Mouse (Mus musculus): ENCODE results near the gene Nap1l1. TPM values are rescaled to one million over a fixed set of nuclear protein-coding genes. Genes with fewer than 3 reads are reported as not detected.

Gene Nap1l1
- total and polyA plus RNA-seq, 2 experiments from 2014 or later: 15.5 to 64.2 TPM

GRCm38 (mm10) chr10:111515071-111516010, 42.3 kb downstream of the Nap1l1 start:
- Histone ChIP-seq H3K9ac (replicated peaks; ENCODE audit: low read depth, low read length) (no peak overlapping the region), H3K9me3 (replicated peaks; ENCODE audit: control insufficient read depth, low read length) (no peaks in the 10 kb centered on the region), H3K27me3 (ENCODE audit: control insufficient read depth, insufficient read depth, low read length) (no peaks in the 10 kb centered on the region), H3K27ac (ENCODE audit: low read depth) (peak overlapping the region; percentile 51; the same call in 1 of the 2 replicates), H3K4me3 (ENCODE audit: low read depth, low read length) (no peak overlapping the region), H3K4me2 (ENCODE audit: low read depth, low read length) (0 out of 2 replicates have a peak overlapping the region, but pooled peaks have one; percentile 26), H3K36me3 (replicated peaks; ENCODE audit: control insufficient read depth, insufficient read depth, low read length) (no peaks in the 10 kb centered on the region), H3K4me1 (ENCODE audit: control insufficient read depth, insufficient read depth) (peaks cover 17% of the 10 kb centered on the region)
- no peak for ATAC-seq (ENCODE audit: insufficient read depth, low read depth)
- 68% methylated on average over 17 of the region's 17 CpGs for WGBS
- TF ChIP-seq EP300 (IDR thresholded peaks at IDR 0.05; ENCODE audit: low read depth): no peak
- no peak for TF ChIP-seq CTCF (IDR thresholded peaks at IDR 0.05; ENCODE audit: low read depth)
- DNase-seq (ENCODE audit: low spot score): no peak

- DNase-seq (ENCODE audit: low spot score): peak; percentile 77
- H3K4me1 ChIP-seq (ENCODE audit: control insufficient read depth, insufficient read depth): peaks cover 21% of the 10 kb centered on the region
These were observed 43.2 kb downstream of the Nap1l1 start for GRCm38 (mm10) chr10:111516172-111516588.

GRCm38 (mm10) chr10:111516804-111517436, 43.9 kb downstream of the Nap1l1 start:
- 82% methylated on average over 8 of the region's 8 CpGs for WGBS
- Histone ChIP-seq H3K4me3 (ENCODE audit: low read depth, low read length) (no peak overlapping the region), H3K27ac (ENCODE audit: low read depth) (peak overlapping the region; percentile 46; the same call in 1 of the 2 replicates), H3K4me1 (ENCODE audit: control insufficient read depth, insufficient read depth) (peaks cover 26% of the 10 kb centered on the region), H3K4me2 (ENCODE audit: low read depth, low read length) (no peak overlapping the region), H3K9ac (replicated peaks; ENCODE audit: low read depth, low read length) (no peak overlapping the region), H3K36me3 (replicated peaks; ENCODE audit: control insufficient read depth, insufficient read depth, low read length) (no peaks in the 10 kb centered on the region), H3K27me3 (ENCODE audit: control insufficient read depth, insufficient read depth, low read length) (no peaks in the 10 kb centered on the region), H3K9me3 (replicated peaks; ENCODE audit: control insufficient read depth, low read length) (no peaks in the 10 kb centered on the region)
- DNase-seq (ENCODE audit: low spot score): no peak
- TF ChIP-seq CTCF (IDR thresholded peaks at IDR 0.05; ENCODE audit: low read depth) (no peak), EP300 (IDR thresholded peaks at IDR 0.05; ENCODE audit: low read depth) (no peak)
- ATAC-seq (ENCODE audit: insufficient read depth, low read depth): no peak

More at GRCm38 (mm10) chr10:111516172-111516588, 43.2 kb downstream of the Nap1l1 start:
- Histone ChIP-seq H3K4me3 (ENCODE audit: low read depth, low read length) (no peak overlapping the region), H3K36me3 (replicated peaks; ENCODE audit: control insufficient read depth, insufficient read depth, low read length) (no peaks in the 10 kb centered on the region), H3K9me3 (replicated peaks; ENCODE audit: control insufficient read depth, low read length) (no peaks in the 10 kb centered on the region), H3K27me3 (ENCODE audit: control insufficient read depth, insufficient read depth, low read length) (no peaks in the 10 kb centered on the region), H3K27ac (ENCODE audit: low read depth) (peak overlapping the region; percentile 51; the same call in 1 of the 2 replicates), H3K9ac (replicated peaks; ENCODE audit: low read depth, low read length) (no peak overlapping the region), H3K4me2 (ENCODE audit: low read depth, low read length) (peak overlapping the region; percentile 26; the same call in 1 of the 2 replicates)
- peak; percentile 54 for ATAC-seq (ENCODE audit: insufficient read depth, low read depth)
- no peak for TF ChIP-seq EP300 (IDR thresholded peaks at IDR 0.05; ENCODE audit: low read depth)
- TF ChIP-seq CTCF (IDR thresholded peaks at IDR 0.05; ENCODE audit: low read depth): no peak
- WGBS: 43% methylated on average over 13 of the region's 13 CpGs

- DNase-seq (ENCODE audit: low spot score): no peak
- no peak overlapping the region for H3K9ac ChIP-seq (replicated peaks; ENCODE audit: low read depth, low read length)
These were observed 45.3 kb downstream of the Nap1l1 start for GRCm38 (mm10) chr10:111518350-111518749.

GRCm38 (mm10) chr10:111519620-111520370, 46.8 kb downstream of the Nap1l1 start:
- no peaks in the 10 kb centered on the region for H3K27me3 ChIP-seq (ENCODE audit: control insufficient read depth, insufficient read depth, low read length)
- WGBS: 25% methylated on average over 24 of the region's 24 CpGs
- peak; percentile 90 for DNase-seq (ENCODE audit: low spot score)
- H3K9ac ChIP-seq (replicated peaks; ENCODE audit: low read depth, low read length): peak overlapping the region; percentile 22; the same call in 1 of the 2 replicates
- H3K4me1 ChIP-seq (ENCODE audit: control insufficient read depth, insufficient read depth): peaks cover 25% of the 10 kb centered on the region
- no peak for TF ChIP-seq CTCF (IDR thresholded peaks at IDR 0.05; ENCODE audit: low read depth)
- no peak for TF ChIP-seq EP300 (IDR thresholded peaks at IDR 0.05; ENCODE audit: low read depth)
- peak overlapping the region; percentile 50 for H3K4me2 ChIP-seq (ENCODE audit: low read depth, low read length)
- peak overlapping the region; percentile 88 for H3K27ac ChIP-seq (ENCODE audit: low read depth)
- H3K36me3 ChIP-seq (replicated peaks; ENCODE audit: control insufficient read depth, insufficient read depth, low read length): no peaks in the 10 kb centered on the region
- H3K4me3 ChIP-seq (ENCODE audit: low read depth, low read length): peak overlapping the region; percentile 25
- no peaks in the 10 kb centered on the region for H3K9me3 ChIP-seq (replicated peaks; ENCODE audit: control insufficient read depth, low read length)
- peak; percentile 91 for ATAC-seq (ENCODE audit: insufficient read depth, low read depth)

More at GRCm38 (mm10) chr10:111518350-111518749, 45.3 kb downstream of the Nap1l1 start:
- TF ChIP-seq EP300 (IDR thresholded peaks at IDR 0.05; ENCODE audit: low read depth): no peak
- TF ChIP-seq CTCF (IDR thresholded peaks at IDR 0.05; ENCODE audit: low read depth): no peak
- Histone ChIP-seq H3K27ac (ENCODE audit: low read depth) (no peak overlapping the region), H3K4me2 (ENCODE audit: low read depth, low read length) (no peak overlapping the region), H3K9me3 (replicated peaks; ENCODE audit: control insufficient read depth, low read length) (no peaks in the 10 kb centered on the region), H3K36me3 (replicated peaks; ENCODE audit: control insufficient read depth, insufficient read depth, low read length) (no peaks in the 10 kb centered on the region), H3K4me3 (ENCODE audit: low read depth, low read length) (no peak overlapping the region), H3K4me1 (ENCODE audit: control insufficient read depth, insufficient read depth) (peaks cover 26% of the 10 kb centered on the region), H3K27me3 (ENCODE audit: control insufficient read depth, insufficient read depth, low read length) (no peaks in the 10 kb centered on the region)
- WGBS: 89% methylated on average over 4 of the region's 4 CpGs
- no peak for ATAC-seq (ENCODE audit: insufficient read depth, low read depth)
